Mouse (Mus musculus) hindbrain, embryonic 16.5 days (tissue): ENCODE measurements at regions not wholly inside any gene's neighbourhood (a gene's known extent, or its start where the extent isn't known, plus 50 kb on each side); places are given as distances from the start of the nearest gene placed in this dataset.

ENCODE experiments used
- ATAC-seq: fragments of 200-750 bp; cut with Nextera tagmentation; 2 replicates; pipeline ENCODE4 v1.8.0; 2017; ENCODE audit warnings: moderate TSS enrichment, moderate library complexity
- H3K27ac ChIP-seq: fragments of 300-500 bp; sonication (generic); 2 replicates; pipeline ENCODE4 v1.5.1; 2014; ENCODE audit warnings: low read depth, mild to moderate bottlenecking, control low read depth, low read length, moderate library complexity
- H3K27me3 ChIP-seq: fragments of 300-500 bp; sonication (generic); replicated peaks from 2 replicates; pipeline ENCODE4 v1.6.1; 2014; ENCODE audit warnings: low read length; ENCODE audit not compliant: control insufficient read depth, insufficient read depth
- H3K36me3 ChIP-seq: fragments of 300-500 bp; sonication (generic); 2 replicates; pipeline ENCODE4 v1.6.1; 2014; ENCODE audit warnings: mild to moderate bottlenecking, low read length, moderate library complexity, mixed read lengths; ENCODE audit not compliant: control insufficient read depth, insufficient read depth
- H3K4me1 ChIP-seq: fragments of 300-500 bp; sonication (generic); 2 replicates; pipeline ENCODE4 v1.6.1; 2014; ENCODE audit warnings: low read depth, low read length; ENCODE audit not compliant: control insufficient read depth, insufficient read depth
- H3K4me2 ChIP-seq: fragments of 300-500 bp; sonication (generic); 2 replicates; pipeline ENCODE4 v1.6.1; 2014; ENCODE audit warnings: mild to moderate bottlenecking, low read length, control low read depth, moderate library complexity
- H3K4me3 ChIP-seq: fragments of 300-500 bp; sonication (generic); 2 replicates; pipeline ENCODE4 v1.5.1; 2014; ENCODE audit warnings: mild to moderate bottlenecking, low read length, control low read depth, moderate library complexity
- H3K9ac ChIP-seq: fragments of 300-500 bp; sonication (generic); 2 replicates; pipeline ENCODE4 v1.6.1; 2014; ENCODE audit warnings: low read depth, mild to moderate bottlenecking, control low read depth, low read length, moderate library complexity
- H3K9me3 ChIP-seq: fragments of 300-500 bp; sonication (generic); 2 replicates; pipeline ENCODE4 v1.6.1; 2014; ENCODE audit warnings: mild to moderate bottlenecking, low read length, moderate library complexity; ENCODE audit not compliant: control insufficient read depth
- WGBS: fragments of 180-500 bp; shearing (Covaris S2); extraction: QIAGEN DNeasy Blood & Tissue Kit; methylation state at CpG from one replicate; pipeline ENCODE4 v1.1.7; 2014; 5-methylcytosine and 5-hydroxymethylcytosine counted together

GRCm38 (mm10) chr2:39420696-39421095 lies 194.4 kb upstream of the Ppp6c start:
- ATAC-seq, result no peak
- Histone ChIP-seq H3K36me3 (no peaks in the 10 kb centered on the region), H3K4me1 (no peaks in the 10 kb centered on the region), H3K9me3 (peaks cover 4% of the 10 kb centered on the region; the same call in 1 of the 2 replicates), H3K4me3 (no peak overlapping the region), H3K27ac (no peak overlapping the region), H3K9ac (no peak overlapping the region), H3K4me2 (no peak overlapping the region), H3K27me3 (no peaks in the 10 kb centered on the region)
- WGBS, result 97% methylated on average over 24 of the region's 25 CpGs

GRCm38 (mm10) chr2:39400336-39400735 lies 174.1 kb upstream of the Ppp6c start:
- Histone ChIP-seq H3K9me3 (no peaks in the 10 kb centered on the region), H3K27me3 (no peaks in the 10 kb centered on the region), H3K27ac (no peak overlapping the region), H3K4me2 (no peak overlapping the region), H3K36me3 (no peaks in the 10 kb centered on the region), H3K9ac (no peak overlapping the region), H3K4me1 (no peaks in the 10 kb centered on the region), H3K4me3 (no peak overlapping the region)
- ATAC-seq, result peak; percentile 64; the same call in 1 of the 2 replicates
- WGBS, result 43% methylated on average over 2 of the region's 2 CpGs

GRCm38 (mm10) chr2:39399523-39399922 lies 173.3 kb upstream of the Ppp6c start:
- no peaks in the 10 kb centered on the region for H3K9me3 ChIP-seq
- H3K9ac ChIP-seq, result no peak overlapping the region
- H3K27me3 ChIP-seq, result no peaks in the 10 kb centered on the region
- H3K4me1 ChIP-seq, result no peaks in the 10 kb centered on the region
- no peak overlapping the region for H3K27ac ChIP-seq
- no peak overlapping the region for H3K4me2 ChIP-seq
- WGBS, result 71% methylated on average over 2 of the region's 2 CpGs
- ATAC-seq, result no peak
- no peak overlapping the region for H3K4me3 ChIP-seq
- no peaks in the 10 kb centered on the region for H3K36me3 ChIP-seq

GRCm38 (mm10) chr2:39394643-39395042 lies 168.4 kb upstream of the Ppp6c start:
- Histone ChIP-seq H3K4me2 (no peak overlapping the region), H3K4me1 (no peaks in the 10 kb centered on the region), H3K27ac (no peak overlapping the region), H3K4me3 (no peak overlapping the region), H3K9me3 (no peaks in the 10 kb centered on the region), H3K27me3 (no peaks in the 10 kb centered on the region), H3K36me3 (no peaks in the 10 kb centered on the region), H3K9ac (no peak overlapping the region)
- no peak for ATAC-seq
- 64% methylated on average over 3 of the region's 3 CpGs for WGBS

- no peaks in the 10 kb centered on the region for H3K27me3 ChIP-seq
- H3K4me3 ChIP-seq, result no peak overlapping the region
- no peak overlapping the region for H3K4me2 ChIP-seq
- WGBS, result 90% methylated on average over 3 of the region's 3 CpGs
- no peak for ATAC-seq
- no peaks in the 10 kb centered on the region for H3K9me3 ChIP-seq
- H3K27ac ChIP-seq, result no peak overlapping the region
- no peaks in the 10 kb centered on the region for H3K4me1 ChIP-seq
- no peaks in the 10 kb centered on the region for H3K36me3 ChIP-seq
- no peak overlapping the region for H3K9ac ChIP-seq
Measured at GRCm38 (mm10) chr2:39377264-39377663, 151.0 kb upstream of the Ppp6c start.

GRCm38 (mm10) chr2:39373068-39373779 lies 147.0 kb upstream of the Ppp6c start:
- Histone ChIP-seq H3K4me1 (no peaks in the 10 kb centered on the region), H3K36me3 (no peaks in the 10 kb centered on the region), H3K9me3 (no peaks in the 10 kb centered on the region), H3K4me3 (no peak overlapping the region), H3K4me2 (no peak overlapping the region), H3K27me3 (no peaks in the 10 kb centered on the region), H3K27ac (no peak overlapping the region), H3K9ac (no peak overlapping the region)
- ATAC-seq, result peak; percentile 95
- WGBS, result 15% methylated on average over 7 of the region's 7 CpGs

GRCm38 (mm10) chr2:39344207-39344606 lies 118.0 kb upstream of the Ppp6c start:
- 89% methylated on average over 3 of the region's 3 CpGs for WGBS
- no peaks in the 10 kb centered on the region for H3K27me3 ChIP-seq
- H3K27ac ChIP-seq, result no peak overlapping the region
- no peak for ATAC-seq
- H3K4me3 ChIP-seq, result no peak overlapping the region
- no peak overlapping the region for H3K9ac ChIP-seq
- H3K9me3 ChIP-seq, result no peaks in the 10 kb centered on the region
- H3K4me2 ChIP-seq, result no peak overlapping the region
- H3K4me1 ChIP-seq, result no peaks in the 10 kb centered on the region
- no peaks in the 10 kb centered on the region for H3K36me3 ChIP-seq

- Histone ChIP-seq H3K36me3 (no peaks in the 10 kb centered on the region), H3K4me2 (no peak overlapping the region), H3K4me3 (no peak overlapping the region), H3K9ac (no peak overlapping the region), H3K27me3 (no peaks in the 10 kb centered on the region), H3K9me3 (no peaks in the 10 kb centered on the region), H3K27ac (no peak overlapping the region), H3K4me1 (no peaks in the 10 kb centered on the region)
- ATAC-seq, result no peak
- WGBS, result 83% methylated on average over 3 of the region's 3 CpGs
Measured at GRCm38 (mm10) chr2:39340406-39340805, 114.2 kb upstream of the Ppp6c start.

- 77% methylated on average over 9 of the region's 9 CpGs for WGBS
Measured at GRCm38 (mm10) chr2:39338832-39339649, 112.8 kb upstream of the Ppp6c start.

More at GRCm38 (mm10) chr2:39338832-39339649, 112.8 kb upstream of the Ppp6c start:
- no peaks in the 10 kb centered on the region for H3K9me3 ChIP-seq
- no peaks in the 10 kb centered on the region for H3K27me3 ChIP-seq
- H3K36me3 ChIP-seq, result no peaks in the 10 kb centered on the region
- no peaks in the 10 kb centered on the region for H3K4me1 ChIP-seq
- no peak overlapping the region for H3K9ac ChIP-seq
- H3K27ac ChIP-seq, result no peak overlapping the region
- no peak for ATAC-seq
- no peak overlapping the region for H3K4me3 ChIP-seq
- H3K4me2 ChIP-seq, result no peak overlapping the region
